Mouse (Mus musculus) thymus, adult 2 months (tissue): ENCODE measurements around the gene Msrb2. TPM values are rescaled to one million over a fixed set of nuclear protein-coding genes. Genes with fewer than 3 reads are reported as not detected.

Source experiments
- DNase-seq: peaks from one replicate; pipeline ENCODE4 v3.0.0; 2021
- H3K27ac ChIP-seq: fragments of 200-500 bp; 2 replicates; pipeline ENCODE4 v1.5.1; 2012; ENCODE audit warnings: low read length, control low read depth; ENCODE audit not compliant: control insufficient read depth, insufficient read depth
- H3K27me3 ChIP-seq: fragments of 200-500 bp; 2 replicates; pipeline ENCODE4 v1.6.1; 2012; ENCODE audit warnings: mild to moderate bottlenecking, low read length, moderate library complexity, mixed read lengths; ENCODE audit not compliant: control insufficient read depth, insufficient read depth
- H3K36me3 ChIP-seq: fragments of 200-500 bp; 2 replicates; pipeline ENCODE4 v1.6.1; 2012; ENCODE audit warnings: mild to moderate bottlenecking, low read length, moderate library complexity; ENCODE audit not compliant: control insufficient read depth, insufficient read depth
- H3K4me1 ChIP-seq: fragments of 200-500 bp; replicated peaks from 2 replicates; pipeline ENCODE4 v1.6.1; 2012; ENCODE audit warnings: low read length; ENCODE audit not compliant: control insufficient read depth, insufficient read depth
- H3K4me3 ChIP-seq: fragments of 200-500 bp; 2 replicates; pipeline ENCODE4 v1.5.1; 2012; ENCODE audit warnings: mild to moderate bottlenecking, low read length, control low read depth, moderate library complexity; ENCODE audit not compliant: control insufficient read depth, insufficient read depth
- CTCF ChIP-seq: fragments of 200-500 bp; IDR thresholded peaks from 2 replicates; pipeline ENCODE4 v1.5.1; 2012; ENCODE audit warnings: mild to moderate bottlenecking, control low read depth, low read length, moderate library complexity, borderline replicate concordance; ENCODE audit not compliant: control insufficient read depth, poor library complexity, insufficient read depth; ENCODE audit errors: extremely low read depth
- POLR2A ChIP-seq: fragments of 200-500 bp; IDR thresholded peaks from 2 replicates; pipeline ENCODE4 v1.6.1; 2012; ENCODE audit warnings: mild to moderate bottlenecking, low read length, control low read depth, moderate library complexity; ENCODE audit not compliant: control insufficient read depth, poor library complexity, insufficient read depth; ENCODE audit errors: extremely low read depth
- WGBS: fragments of 180-500 bp; shearing (Covaris S2); methylation state at CpG from one replicate; pipeline ENCODE4 v1.1.7; 2018; 5-methylcytosine and 5-hydroxymethylcytosine counted together
- polyA plus RNA-seq: library from polyadenylated mRNA; depleted of rRNA; stranded (reverse); fragments of >200 nt; gene quantifications from 2 replicates; pipeline ENCODE4 v1.2.3, GENCODE M21; 2012; rRNA removed

Gene Msrb2
- polyA plus RNA-seq, 1 experiment, result 20.6 TPM

DNA sequence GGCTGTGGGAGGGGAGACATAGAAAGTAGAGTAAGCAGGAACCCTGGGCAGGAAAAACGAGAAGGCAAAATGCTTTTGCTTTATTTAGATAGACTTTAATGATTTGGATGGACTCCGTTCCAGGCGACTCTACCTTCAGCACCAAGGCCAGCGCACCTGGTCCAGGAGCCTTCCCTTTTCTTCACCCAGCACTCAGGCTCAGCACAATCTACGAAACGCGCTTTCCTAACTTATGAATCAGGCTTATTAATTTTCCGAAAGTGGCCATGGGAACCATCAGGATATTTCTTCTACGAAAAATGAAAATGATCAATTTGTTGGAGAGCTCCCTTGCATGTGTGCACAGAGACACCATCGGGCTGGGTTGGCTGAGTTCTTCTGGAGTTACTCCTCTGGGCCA, 57.8 kb downstream of the Msrb2 start:
- peaks cover 5% of the 10 kb centered on the region; the same call in 1 of the 2 replicates for H3K27me3 ChIP-seq
- DNase-seq, result peak; percentile 21
- no peak for TF ChIP-seq POLR2A
- no peak for TF ChIP-seq CTCF
- H3K4me1 ChIP-seq, result no peaks in the 10 kb centered on the region
- WGBS, result 9% methylated on average over 10 of the region's 10 CpGs
- no peak overlapping the region for H3K27ac ChIP-seq
- H3K4me3 ChIP-seq, result no peak overlapping the region
- H3K36me3 ChIP-seq, result no peaks in the 10 kb centered on the region

DNA sequence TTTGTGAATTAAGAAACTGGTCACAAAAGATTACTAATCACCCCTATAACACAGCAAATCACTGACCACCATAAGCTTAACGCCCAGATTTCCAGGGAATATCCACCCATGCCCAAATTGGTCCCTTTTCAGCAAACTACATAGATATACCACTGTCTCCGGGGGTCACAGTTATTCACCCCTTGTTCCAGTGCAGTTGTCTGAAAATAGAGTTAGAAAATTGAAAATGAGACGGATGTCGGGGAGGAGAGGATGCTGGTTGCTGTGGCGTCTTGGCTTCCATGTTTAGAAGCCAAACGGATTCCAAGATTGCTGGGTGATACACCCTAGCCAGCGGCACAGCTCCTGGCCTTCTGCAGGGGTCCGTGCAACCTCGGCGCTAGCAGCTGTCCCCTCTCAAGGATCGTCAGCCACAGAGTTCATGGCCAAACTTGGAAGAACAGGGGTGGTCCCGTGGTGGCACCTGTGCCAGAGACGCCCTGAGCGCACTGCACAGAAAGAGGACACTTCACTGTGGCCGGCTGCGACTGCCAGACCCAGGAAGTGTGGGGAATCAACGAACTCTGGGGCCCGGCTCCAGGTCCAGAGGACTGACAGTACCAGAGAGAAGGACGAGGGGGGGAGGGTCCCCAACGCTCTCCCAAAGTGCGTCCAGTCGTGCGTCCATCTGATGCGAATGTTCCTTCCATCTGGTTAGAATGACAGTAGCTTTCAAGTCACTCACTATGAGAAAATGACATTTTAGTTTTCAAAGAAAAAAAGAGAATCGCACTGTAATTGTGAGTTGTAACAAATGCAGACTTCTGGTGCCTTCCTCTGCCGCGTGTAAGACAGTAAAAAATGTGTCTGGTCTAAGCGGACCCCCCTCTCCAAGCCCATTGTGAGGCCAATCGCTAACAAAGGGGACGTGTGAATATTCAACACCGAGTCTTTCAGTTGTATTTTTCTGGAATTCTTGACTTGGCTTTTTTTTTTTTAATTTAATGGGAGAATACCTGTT, 58.8 kb downstream of the Msrb2 start:
- Histone ChIP-seq H3K4me3 (no peak overlapping the region), H3K27me3 (peaks cover 5% of the 10 kb centered on the region; the same call in 1 of the 2 replicates), H3K27ac (no peak overlapping the region), H3K36me3 (no peaks in the 10 kb centered on the region), H3K4me1 (no peaks in the 10 kb centered on the region)
- DNase-seq, result no peak
- WGBS, result 12% methylated on average over 31 of the region's 31 CpGs
- TF ChIP-seq POLR2A, result no peak
- TF ChIP-seq CTCF, result no peak

DNA sequence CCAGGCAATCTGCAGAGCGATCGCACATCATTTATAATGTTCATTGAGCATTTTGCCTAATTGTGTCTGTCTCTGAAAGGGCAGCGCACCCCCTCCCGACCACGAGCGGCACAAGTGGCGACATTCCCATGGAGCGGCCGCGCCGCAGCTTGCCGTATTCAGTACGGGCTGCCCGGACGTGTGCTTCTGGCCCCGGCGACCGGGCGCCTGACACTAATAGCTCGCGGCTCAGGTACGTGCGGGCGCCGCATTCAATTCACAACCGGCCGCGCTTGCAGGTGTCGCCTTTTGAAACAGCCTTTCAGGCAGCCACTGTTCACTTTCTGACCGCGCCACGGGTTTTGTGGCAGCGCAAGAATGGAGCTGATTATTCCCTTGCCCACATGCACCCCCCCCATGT, 59.5 kb downstream of the Msrb2 start:
- 4% methylated on average over 33 of the region's 33 CpGs for WGBS
- TF ChIP-seq CTCF (no peak), POLR2A (no peak)
- no peak for DNase-seq
- peaks cover 5% of the 10 kb centered on the region; the same call in 1 of the 2 replicates for H3K27me3 ChIP-seq
- no peaks in the 10 kb centered on the region for H3K36me3 ChIP-seq
- no peaks in the 10 kb centered on the region for H3K4me1 ChIP-seq
- H3K27ac ChIP-seq, result no peak overlapping the region
- H3K4me3 ChIP-seq, result no peak overlapping the region

DNA sequence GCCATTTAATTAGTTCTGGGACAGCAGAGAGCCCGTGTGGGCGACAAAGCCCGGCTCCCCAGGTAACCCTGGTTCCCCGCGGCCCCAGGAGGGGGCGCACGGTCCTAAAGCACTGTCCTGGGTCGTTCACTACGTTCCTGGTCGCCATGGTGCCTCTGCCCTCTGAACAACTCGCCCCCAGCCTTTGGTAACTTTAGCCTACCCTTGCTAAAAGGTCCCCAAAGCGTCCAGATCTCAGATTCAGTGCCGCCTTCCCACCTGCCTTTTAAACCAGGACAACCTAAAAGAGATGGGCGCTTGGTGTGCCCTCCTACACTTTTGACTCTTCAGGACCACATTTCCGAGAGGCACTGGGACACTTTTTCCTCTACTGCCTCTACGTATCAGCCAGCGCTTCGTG, 59.9 kb downstream of the Msrb2 start:
- 8% methylated on average over 18 of the region's 18 CpGs for WGBS
- no peak for DNase-seq
- no peak for TF ChIP-seq CTCF
- TF ChIP-seq POLR2A, result no peak
- Histone ChIP-seq H3K27me3 (peaks cover 5% of the 10 kb centered on the region; the same call in 1 of the 2 replicates), H3K4me3 (no peak overlapping the region), H3K4me1 (no peaks in the 10 kb centered on the region), H3K27ac (no peak overlapping the region), H3K36me3 (no peaks in the 10 kb centered on the region)

DNA sequence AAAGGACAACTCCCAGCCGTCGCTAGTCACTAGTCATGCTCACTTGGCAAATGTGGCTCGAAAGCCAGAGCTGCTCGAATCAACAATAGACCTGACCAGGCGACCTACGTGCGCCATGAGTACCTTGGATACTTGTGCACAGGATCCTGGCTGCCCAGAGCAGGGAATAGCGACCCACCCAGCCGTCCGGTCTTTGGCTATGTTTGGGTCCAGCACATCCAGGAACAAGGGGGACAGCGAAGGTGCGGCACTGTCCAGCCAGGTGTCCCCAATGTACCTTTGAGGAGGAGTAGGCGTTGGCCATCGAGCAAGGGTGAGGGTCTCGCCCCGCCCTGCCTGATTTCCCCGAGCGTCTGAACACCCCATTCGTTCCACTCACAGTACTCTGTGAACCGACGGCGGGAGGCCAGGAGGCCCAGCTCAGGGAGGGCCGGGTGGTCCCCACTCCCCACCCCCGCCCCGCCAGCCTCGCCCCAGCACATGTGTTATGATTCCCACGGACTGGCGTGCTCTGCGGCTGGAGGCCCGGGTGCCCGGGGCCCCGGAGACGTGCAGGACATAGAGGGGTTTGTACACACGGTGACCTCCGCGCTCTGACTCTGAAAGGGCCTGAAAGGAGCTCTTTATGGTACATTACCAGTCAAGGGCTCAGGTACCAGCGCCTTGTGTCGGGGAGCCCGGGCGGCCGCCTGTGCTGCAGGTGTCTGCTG, 60.5 kb downstream of the Msrb2 start:
- DNase-seq, result no peak
- Histone ChIP-seq H3K4me3 (no peak overlapping the region), H3K36me3 (no peaks in the 10 kb centered on the region), H3K27ac (no peak overlapping the region), H3K4me1 (no peaks in the 10 kb centered on the region), H3K27me3 (peaks cover 5% of the 10 kb centered on the region; the same call in 1 of the 2 replicates)
- TF ChIP-seq CTCF, result no peak
- TF ChIP-seq POLR2A, result no peak
- 15% methylated on average over 41 of the region's 41 CpGs for WGBS

DNA sequence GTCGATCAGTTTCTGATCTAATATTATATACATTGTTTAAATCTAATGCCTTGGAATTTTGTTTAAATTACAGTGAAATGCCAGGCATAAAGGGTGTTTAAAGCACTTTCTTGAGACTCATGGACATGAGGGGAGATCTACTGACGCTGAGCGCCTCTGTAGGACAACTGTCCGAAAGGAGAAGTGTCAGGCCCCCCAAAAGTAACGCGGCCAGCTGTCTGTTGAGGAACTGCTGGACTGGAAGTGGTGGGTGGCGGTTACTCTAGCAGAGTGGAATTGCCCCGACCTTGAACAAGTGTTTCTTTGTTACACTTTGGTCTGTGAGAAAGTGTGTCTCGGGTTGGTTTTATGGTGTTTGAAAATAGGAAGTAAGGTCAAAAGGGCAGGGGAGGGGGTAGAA, 73.1 kb downstream of the Msrb2 start:
- Histone ChIP-seq H3K27me3 (peaks cover 18% of the 10 kb centered on the region; the same call in 1 of the 2 replicates), H3K36me3 (no peaks in the 10 kb centered on the region), H3K27ac (no peak overlapping the region), H3K4me1 (no peaks in the 10 kb centered on the region), H3K4me3 (no peak overlapping the region)
- no peak for DNase-seq
- TF ChIP-seq POLR2A (no peak), CTCF (no peak)
- 5% methylated on average over 9 of the region's 9 CpGs for WGBS

Other genes starting within 250 kb of the Msrb2 start
- 0.05 and 0.11 TPM in 2 replicates for gene Armc3, start 172.1 kb upstream of the Msrb2 start, polyA plus RNA-seq
- 0.28 and 0.32 TPM in 2 replicates for gene Ptf1a, start 74.2 kb downstream of the Msrb2 start, polyA plus RNA-seq
- gene 4921504E06Rik, start 182.5 kb downstream of the Msrb2 start, polyA plus RNA-seq, result not detected in 2 replicates